Mouse (Mus musculus) left cerebral cortex, adult 9 months (tissue): ENCODE measurements around the gene Usp29.
A peak's percentile ranks its signal among the peaks of the same experiment; 100 is the strongest.

Source experiments
- DNase-seq, 2 experiments: peaks; one replicate each; pipeline ENCODE4 v3.0.0; 2022; ENCODE audit warnings: low spot score in 2 of 2

Usp29 gene

DNA sequence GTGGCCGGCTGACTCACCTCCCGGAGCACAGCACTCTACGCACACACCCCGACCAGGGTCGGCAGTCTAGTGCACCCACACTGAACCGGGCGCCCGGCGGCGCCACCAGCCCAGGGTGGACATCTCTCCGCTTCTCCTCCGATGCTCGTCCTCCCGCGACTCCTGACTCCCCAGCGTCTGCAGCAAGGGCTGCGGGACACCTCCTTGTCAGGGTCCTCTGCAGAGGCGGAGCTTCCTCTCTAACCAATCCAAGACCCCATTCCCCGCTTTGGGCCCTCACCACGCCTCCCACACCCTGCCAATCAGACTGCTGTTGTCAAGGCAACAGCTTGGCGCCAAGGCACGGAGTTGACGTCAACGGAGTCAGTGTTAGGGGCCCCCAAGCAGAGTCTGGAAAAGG lies at the start of gene Usp29, which contains the start of gene Peg3:
Gene Usp29 (plus strand): TSS at position 338 of the 400 bp plus-strand sequence.
Gene Peg3 (minus strand): TSS at position 191 of the 400 bp plus-strand sequence.
- DNase-seq: peak; percentile 90 to 91

DNA sequence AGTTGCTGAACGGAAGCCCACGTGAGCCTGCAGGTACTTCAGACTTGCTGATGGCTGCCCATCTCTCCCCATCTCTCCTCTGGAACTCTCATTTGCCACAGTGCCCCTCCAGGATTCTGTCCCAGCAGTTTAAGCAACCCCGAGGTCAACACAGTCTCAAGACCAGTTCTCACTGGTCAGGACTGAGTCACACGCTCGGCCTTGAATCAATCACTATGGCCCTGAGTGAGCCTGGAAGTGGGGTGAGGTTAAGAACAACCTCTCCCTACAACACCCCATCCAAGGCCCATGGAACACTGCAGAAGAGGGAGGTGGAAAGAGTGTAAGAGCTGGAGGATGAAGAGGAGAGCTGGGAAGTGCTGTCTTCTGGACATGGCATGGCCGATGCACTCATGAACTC lies 44.9 kb upstream of the Usp29 start:
- no peak for DNase-seq

DNA sequence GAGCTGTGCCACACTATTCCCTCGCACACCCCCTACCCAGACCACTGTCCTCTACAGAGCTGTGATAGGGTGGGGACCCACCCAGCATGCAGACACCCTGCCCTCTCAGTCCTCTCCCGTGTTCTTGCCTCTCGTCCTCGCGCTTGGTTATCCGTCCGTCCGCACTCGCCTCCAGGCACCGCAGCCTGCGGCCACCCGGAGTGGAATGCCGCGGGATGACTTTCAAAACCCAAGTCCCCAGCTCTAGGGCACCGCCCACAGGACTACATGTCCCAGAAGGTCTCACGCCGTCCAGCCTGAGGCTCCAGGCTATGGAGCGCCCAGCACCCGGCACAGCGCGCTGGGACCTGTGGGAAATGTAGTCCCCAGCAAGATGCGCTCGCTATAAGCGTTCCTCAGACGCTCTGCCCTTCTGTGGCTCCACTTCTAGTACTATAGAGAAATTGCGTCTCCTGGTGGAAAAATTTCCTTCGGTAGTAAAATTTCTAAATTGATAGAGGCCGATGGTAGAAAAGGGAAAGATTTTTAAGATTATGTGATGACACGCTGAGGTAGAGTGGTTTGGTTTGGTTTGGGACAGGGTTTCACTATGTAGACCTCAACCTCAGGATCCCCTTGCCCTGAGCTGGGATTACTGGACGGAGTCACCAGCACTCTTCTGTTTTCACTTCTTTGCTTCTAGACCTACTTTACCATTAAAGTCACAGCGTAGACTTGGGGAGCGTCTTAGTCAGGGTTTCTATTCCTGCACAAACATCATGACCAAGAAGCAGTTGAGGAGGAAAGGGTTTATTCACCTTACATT lies 33.9 kb upstream of the Usp29 start, which contains the start of gene Zim1:
Gene Zim1 (minus strand): TSS at position 210 of the 805 bp plus-strand sequence.
- peak; percentile 81 to 91 for DNase-seq

DNA sequence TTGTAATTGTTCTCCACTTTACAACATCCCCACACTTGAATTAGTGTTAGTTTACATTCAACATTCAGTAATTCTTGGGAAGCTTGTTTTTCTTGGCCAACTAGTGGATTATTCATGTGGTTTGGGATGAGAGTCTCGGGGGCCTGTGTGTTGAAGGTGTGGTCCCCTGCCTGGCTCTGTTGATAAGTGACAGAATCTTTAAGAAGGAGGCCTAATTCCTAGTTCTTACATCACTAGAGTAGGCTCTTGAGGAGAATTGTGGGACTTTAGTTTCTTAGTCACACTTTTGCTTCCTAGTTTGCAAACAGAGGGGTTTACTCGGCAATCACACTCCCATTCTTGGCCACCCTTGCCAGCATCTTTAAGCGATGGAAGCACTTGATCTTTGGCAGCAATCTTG lies 31.1 kb upstream of the Usp29 start:
- no peak for DNase-seq

DNA sequence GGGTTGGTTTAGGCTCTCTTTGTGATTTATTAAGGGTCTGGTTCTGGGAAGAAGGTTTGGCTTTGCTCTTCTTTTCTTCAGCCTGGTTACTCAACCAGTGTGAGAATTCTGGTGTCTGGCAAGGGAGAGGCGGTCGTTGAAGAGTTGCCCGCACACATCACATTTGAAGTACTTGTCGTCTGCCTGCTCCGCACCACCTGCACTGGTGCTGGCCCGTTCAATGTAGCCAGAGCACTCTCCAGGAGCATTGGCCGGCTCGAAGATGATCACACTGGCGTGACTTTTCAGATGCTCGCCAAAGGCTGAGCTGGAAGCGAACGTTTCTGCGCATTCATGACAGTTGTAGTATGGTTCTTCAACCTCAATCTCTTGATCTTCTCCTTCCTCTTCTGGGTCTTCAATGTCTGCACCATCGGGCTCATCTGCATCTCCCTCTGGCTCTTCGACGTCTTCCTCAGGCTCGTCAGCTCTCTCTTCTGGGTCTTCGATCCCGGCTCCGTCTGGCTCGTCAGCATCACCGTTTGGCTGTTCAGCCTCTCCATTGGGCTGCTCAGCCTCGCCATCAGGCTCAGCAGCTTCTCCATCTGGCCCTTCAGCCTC lies 22.9 kb upstream of the Usp29 start:
- DNase-seq: no peak

DNA sequence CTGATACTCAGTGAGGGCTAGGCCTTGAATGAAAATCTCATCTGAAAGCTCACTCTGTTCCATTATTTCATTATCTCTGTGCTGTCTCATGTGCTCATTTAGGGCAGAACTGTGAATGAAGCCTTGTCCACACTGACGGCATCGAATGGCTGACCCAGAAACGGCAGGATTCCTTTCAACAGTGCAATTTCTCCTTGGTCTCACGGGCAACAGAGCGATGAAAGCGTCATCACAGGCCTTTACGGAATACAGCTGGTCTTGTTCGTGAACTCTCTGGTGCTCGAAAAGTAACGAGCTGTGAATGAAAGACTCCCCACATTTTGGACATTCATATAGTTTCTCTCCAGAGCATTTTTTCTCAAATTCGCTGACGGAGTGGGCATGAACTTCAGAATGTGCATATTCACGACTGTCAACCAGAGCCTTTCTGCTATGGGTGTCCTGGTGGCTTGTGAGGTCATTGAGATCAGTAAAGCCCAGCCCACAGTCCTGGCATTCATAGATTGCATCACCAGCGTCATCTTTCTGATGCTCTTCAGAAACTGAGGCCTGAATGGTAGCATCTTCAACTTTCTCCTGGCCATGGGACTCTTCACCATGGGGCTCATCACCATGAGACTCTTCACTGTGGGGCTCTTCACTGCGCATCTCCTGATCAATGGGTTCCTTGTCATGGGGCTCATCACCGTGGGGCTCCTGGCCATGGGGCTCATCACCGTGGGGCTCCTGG lies 21.8 kb upstream of the Usp29 start:
- no peak for DNase-seq

DNA sequence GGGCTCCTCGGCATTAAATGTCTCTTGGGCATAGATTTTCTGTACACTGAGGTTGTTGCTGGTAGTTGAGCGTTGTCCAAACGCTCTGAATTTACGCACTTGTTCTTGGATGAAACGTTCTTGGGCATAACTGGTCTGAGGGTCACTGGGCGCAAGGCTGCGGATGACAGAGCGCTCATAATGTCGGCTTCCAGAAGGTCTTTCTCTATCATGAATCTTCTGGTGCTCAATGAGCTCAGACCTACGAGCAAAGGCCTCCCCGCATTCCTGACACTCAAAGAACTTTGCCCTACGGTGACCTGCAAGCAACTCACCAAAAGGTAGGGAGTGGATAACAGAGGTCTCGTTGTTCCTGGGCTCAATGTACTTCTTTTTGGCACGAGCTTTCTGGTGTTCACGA lies 21.0 kb upstream of the Usp29 start:
- DNase-seq: no peak

DNA sequence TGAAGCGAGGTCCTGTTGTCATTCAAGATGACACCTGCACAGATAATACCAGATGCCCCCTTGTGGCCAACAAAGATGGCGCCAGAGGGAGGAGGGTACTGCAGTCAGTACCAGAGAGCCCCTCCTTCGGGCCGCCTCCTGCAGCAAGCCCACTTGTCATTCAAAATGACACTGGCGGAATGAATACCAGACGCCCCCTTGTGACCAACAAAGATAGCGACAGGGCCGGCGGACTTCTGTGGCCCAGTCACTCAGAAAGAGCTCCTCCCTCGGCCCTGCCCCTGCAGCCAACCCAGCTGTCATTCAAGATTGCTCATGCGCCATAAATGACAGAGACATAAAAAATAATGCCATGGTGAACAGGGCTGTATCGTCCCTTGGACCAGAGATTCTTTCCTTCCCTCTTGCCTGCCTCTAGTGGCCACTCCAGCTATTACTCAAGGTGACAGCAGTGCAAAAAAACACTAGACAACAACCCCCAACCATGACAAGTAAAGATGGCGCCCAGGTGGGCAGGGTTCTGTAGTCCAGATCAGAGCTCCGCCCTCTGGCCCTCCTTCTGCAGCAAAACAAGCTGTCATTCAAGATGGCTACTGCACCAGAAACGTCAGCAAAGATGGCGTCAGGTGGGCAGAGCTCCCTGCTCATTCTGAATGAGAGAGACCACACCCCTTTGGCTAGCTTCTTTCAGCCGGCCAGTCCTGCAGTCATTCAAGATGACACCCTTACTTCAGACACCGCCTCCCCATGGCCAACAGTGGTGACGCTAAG lies 2.8 kb upstream of the Usp29 start:
- peak; percentile 87 to 92 for DNase-seq

DNA sequence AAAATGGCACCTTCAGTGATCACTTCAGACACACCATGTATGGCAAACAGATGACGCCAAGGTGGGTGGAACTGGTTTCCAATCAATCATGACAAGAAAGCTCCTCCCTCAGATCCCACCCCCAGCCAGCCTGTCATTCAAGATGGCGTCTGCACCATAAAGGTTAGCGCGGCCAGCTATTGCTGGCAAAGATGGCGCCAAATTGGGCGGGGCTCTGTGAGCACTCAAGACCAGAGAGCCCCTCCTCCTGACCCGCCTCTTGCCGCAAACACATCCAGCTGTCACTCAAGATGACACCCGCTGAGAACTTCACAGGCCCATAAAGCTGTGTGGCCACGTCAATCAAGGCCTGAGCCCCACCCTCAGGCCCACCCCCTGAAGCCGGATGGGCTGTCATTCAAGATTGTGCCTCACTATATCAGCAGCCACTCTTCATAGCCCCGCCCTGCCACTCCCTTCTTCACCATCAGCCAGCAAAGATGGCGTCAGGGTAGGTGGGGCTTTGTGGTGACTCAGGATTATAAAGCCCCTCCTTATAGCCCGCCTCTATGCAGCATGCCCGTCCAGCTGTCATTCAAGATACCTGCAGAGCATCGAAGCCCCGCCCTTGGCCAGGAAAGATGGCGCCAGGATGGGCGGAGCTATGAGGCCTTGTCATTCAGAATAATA lies 2.0 kb upstream of the Usp29 start:
- DNase-seq: peak; percentile 95 to 98

DNA sequence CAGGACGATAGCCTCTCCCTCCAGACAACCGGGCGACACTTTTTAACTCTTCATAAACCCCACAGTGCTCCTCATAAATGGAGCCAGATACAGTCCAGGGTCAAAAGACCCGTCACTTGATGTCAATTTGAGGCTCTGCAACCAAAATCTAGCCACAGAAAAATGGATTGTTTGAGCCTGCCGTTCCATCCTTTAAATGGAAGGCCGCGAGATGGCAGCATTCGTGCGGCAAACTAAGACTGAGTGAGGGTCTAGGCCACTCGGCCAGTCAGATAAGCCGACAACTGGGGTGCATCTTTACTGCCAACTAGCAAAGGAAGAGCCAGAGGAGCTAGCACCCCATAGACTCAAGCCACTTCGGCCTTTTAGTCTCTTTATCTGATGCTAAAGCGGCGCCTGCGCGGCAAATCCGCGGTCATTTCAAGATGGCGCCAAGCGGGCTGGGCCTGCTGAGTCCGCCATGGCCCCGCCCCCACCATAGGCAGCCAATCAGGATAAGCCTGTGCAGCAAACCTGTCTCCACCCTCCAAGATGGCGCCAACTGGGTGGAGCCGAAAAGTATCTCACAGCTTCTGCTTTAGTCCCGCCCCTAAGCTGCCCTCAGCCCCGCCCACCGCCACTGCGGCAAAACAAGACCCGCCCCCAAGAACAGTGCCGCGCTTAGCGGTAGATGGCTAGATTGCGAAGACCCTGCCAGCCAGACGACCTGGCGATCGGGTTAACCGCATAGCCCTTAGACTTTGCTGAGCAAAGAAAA lies 1.1 kb upstream of the Usp29 start:
- peak; percentile 91 to 93 for DNase-seq

DNA sequence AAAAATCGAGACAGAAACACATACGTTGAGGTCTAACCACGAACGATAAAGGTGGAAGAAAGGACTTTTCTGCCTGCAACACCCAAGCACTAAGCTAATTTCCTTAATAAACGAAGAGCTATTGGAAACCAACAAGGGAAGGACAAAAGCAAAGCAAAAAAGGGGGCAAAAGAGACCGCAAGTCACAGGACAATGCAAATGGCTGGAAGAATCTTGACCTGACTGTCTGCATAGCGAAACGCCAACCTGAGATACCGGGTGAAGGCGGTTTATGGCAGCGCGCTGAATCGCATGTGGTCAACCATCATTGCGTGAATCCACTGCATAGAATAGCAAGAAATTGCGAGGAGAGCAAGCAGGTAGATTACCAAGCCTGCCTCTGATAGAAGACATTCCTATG lies 423 bp downstream of the Usp29 start:
- DNase-seq: no peak

DNA sequence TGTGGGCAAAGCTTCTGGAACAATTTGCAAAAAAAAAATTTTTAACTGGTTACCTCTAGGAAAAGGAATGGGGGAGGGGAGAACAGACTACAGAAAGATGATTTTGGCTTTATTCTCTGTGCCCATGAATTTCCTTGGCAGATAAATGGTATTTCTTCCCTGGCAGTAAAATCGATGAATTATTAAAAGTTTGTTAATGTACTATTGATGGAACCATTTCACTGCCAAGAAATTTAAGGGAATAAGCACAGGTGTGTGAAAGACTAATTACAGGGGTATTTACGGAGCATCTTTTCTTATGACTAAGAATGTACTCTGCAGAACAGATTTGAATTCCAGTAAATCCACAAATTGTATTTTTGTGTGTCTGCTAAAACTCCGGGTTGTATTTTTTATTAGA lies 995 bp downstream of the Usp29 start:
- no peak for DNase-seq

DNA sequence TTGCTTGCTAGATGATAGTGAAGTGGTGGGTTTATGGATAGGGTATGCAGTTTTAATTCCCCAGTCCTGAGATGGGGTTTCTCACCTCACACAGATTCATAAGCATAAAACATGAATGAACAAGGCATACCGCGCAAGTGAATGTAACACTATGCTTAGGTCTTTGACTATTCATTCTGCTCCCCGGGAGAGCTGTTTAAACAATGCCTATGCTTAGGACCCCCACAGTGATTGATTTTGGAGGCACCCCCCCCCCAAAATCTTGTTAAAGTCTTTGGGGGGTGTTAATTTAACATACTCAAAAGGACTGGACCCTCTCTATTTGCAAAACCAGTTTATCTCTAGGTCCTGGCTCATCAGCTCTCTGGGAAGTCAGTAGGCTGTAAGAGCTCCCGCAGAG lies 1.6 kb downstream of the Usp29 start:
- no peak for DNase-seq

DNA sequence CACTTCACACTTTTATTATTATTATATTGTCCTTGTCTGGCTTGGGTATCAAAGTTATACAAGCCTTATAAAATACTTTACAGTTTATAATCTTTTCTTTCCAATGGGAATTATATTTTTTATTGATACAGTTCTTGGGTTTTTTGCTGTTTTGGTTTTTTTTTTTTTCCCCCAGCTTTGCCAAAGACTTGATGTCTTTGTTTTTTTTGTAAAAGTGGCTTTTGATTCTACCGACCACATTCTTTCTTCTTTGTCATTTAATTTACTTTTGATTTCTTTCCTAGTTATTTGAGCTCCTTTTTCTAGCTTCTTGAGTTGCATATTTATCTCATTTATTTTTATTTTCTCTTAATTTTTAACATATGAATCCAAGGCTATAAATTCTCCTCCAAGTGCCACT lies 5.7 kb downstream of the Usp29 start:
- no peak for DNase-seq

DNA sequence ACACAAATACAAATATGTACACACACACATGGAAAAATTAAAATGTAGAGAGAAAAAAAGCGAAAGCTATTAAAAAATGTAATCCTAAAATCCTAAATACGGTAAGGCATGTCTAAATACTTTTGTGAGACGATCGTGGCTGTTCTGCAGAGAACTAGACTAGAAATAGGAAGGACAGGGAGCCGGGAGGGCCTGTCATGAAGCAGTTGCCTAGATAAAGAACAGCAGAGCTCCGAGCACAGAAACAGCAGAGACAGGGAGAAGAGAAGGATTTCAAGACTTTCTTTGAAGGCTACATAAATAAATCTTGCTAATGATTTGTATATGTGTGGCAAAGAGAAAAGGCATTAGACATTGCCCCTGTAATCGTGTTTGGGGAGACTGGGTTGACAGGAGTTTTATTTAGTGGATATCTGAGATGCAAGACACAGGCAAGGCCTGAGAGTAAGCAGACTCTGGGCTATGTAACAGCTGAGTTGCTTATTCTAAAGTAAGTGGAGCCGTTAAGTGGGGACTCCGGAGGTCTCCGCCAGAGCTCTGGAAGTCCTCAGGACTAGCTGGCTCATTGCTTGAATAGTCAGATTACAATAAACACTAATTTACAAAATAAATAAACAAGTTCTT lies 14.0 kb downstream of the Usp29 start:
- no peak for DNase-seq

DNA sequence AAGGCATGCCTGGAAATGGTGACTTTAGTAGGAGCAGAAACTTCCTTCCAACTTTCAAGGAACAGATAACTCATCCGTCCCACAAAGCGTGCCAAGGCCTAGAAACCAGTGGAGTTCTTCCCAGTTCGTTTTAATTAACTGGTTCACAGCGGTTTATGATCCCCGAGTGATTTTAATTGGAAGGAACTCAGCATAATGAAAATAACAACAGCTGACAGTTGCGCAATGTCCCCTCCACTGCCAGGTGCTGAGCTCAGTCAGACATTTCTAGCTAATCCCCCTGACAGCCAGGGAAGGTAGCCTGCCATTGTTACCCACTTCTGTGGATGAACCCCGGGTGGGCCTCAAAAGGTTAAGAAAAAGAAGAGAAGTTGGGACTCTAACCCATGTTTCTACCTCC lies 18.8 kb downstream of the Usp29 start:
- DNase-seq: no peak

DNA sequence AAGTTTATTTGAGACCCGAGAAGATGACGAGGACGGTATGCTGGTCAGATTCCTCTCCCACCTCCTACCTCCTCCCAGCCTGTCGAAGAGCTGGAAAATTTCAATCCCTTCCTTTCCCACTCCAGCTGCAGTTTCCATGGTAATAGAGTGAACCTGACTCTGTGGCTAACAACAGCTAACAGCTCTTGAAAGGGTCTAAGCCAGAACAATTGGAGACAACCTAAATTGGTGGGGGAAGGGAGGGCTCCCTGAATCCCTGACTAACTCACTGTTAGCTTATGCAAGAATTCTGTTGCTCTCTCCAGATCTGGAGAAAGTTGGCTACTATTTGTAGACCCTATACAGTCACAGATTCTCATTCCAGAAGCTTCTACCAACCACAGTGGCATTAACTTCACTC lies 23.1 kb downstream of the Usp29 start:
- no peak for DNase-seq

DNA sequence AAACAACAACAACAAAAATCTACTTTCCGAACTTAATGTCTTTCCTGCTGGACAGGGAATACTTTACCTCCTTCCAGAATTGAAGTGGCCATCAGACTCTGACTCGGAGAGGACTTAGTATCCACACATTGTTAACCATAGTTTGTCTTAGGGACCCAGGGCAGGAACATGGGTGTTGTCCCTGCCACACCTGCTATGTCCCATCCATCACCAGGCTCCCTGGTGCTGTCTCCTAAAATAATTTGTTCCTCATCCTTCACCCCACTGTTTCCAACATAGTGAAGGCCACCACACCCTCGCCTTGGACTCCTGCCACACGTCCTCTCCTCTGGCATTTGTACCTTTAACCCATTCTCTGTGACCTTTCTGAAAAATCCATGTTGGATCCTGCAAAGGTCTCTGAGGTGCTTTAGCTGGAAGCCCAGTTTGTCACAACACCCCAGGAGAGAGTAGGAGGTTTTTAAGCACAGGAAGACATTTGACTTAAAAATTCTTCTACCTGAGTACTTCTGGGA lies 26.5 kb downstream of the Usp29 start:
- no peak for DNase-seq

DNA sequence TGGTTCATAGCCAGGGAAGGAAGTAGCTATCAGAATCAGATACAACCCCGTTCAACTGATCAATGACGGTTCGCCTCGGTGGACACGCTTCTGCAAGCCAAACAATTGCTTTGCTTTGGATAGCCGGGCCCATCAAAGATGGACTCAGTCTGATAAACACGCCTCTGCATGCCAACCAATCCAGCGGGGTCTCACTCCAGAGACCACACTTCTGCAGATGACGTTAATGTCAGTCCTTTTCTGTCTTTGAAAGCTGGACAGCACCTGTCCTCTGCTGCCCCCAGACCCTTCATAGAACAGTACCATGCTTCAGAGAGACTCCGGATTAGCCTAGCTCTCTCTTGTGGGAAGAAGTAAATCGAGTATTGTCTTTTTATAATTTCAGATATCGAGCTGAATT lies 29.3 kb downstream of the Usp29 start:
- no peak for DNase-seq

DNA sequence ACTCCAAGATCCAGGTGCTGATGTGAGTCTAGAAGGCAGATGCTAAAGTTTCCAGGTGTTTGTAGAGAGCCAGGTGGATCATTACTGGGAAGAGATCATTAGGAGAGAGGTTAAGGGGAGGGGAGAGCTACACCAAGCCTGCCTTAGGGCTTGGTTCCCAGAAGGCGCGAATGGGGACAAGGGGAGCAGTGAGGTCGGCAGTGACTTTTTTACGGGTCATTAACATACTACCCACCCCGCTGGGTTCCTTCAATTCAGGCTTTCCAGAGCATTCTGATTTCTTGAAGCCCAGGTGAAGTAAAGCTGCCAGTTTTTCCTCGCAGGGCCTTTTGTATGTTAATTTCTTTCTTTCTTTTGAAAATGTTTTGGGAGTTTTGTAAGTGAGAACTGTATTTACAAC lies 29.8 kb downstream of the Usp29 start:
- no peak for DNase-seq
